Mouse (Mus musculus): ENCODE results near the gene Msi2. TPM values are rescaled to one million over a fixed set of nuclear protein-coding genes. Genes with fewer than 3 reads are reported as not detected.
A peak's percentile ranks its signal among the peaks of the same experiment; 100 is the strongest.

The Msi2 gene
- total and polyA plus RNA-seq, 2 experiments from 2014 or later, result 22.1 to 94.6 TPM

GRCm38 (mm10) chr11:88619468-88620157 is 98.7 kb downstream of the Msi2 start:
- H3K9me3 ChIP-seq (replicated peaks; ENCODE audit: control insufficient read depth, low read length), result no peaks in the 10 kb centered on the region
- ATAC-seq (ENCODE audit: insufficient read depth, low read depth) (peak; percentile 39; the same call in 1 of the 2 replicates), DNase-seq (ENCODE audit: low spot score) (no peak)
- H3K4me2 ChIP-seq (ENCODE audit: low read depth, low read length), result peak overlapping the region; percentile 38
- no peak overlapping the region for H3K4me3 ChIP-seq (ENCODE audit: low read depth, low read length)
- H3K36me3 ChIP-seq (replicated peaks; ENCODE audit: control insufficient read depth, insufficient read depth, low read length), result no peaks in the 10 kb centered on the region
- H3K9ac ChIP-seq (replicated peaks; ENCODE audit: low read depth, low read length), result no peak overlapping the region
- 54% methylated on average over 8 of the region's 9 CpGs for WGBS
- TF ChIP-seq CTCF (IDR thresholded peaks at IDR 0.05; ENCODE audit: low read depth) (no peak), EP300 (IDR thresholded peaks at IDR 0.05; ENCODE audit: low read depth) (no peak)
- no peaks in the 10 kb centered on the region for H3K27me3 ChIP-seq (ENCODE audit: control insufficient read depth, insufficient read depth, low read length)
- peaks cover 65% of the 10 kb centered on the region for H3K4me1 ChIP-seq (ENCODE audit: control insufficient read depth, insufficient read depth)
- H3K27ac ChIP-seq (ENCODE audit: low read depth), result peak overlapping the region; percentile 78

- no peaks in the 10 kb centered on the region for H3K27me3 ChIP-seq (ENCODE audit: control insufficient read depth, insufficient read depth, low read length)
- 0 out of 2 replicates have a peak, but pooled peaks have one; percentile 25 for ATAC-seq (ENCODE audit: insufficient read depth, low read depth)
- H3K4me2 ChIP-seq (ENCODE audit: low read depth, low read length), result no peak overlapping the region
- no peak for DNase-seq (ENCODE audit: low spot score)
- peaks cover 68% of the 10 kb centered on the region for H3K4me1 ChIP-seq (ENCODE audit: control insufficient read depth, insufficient read depth)
- no peaks in the 10 kb centered on the region for H3K9me3 ChIP-seq (replicated peaks; ENCODE audit: control insufficient read depth, low read length)
- H3K4me3 ChIP-seq (ENCODE audit: low read depth, low read length), result no peak overlapping the region
- TF ChIP-seq CTCF (IDR thresholded peaks at IDR 0.05; ENCODE audit: low read depth) (0 out of 2 replicates have a peak, but pooled peaks have one; percentile 11), EP300 (IDR thresholded peaks at IDR 0.05; ENCODE audit: low read depth) (no peak)
- no peaks in the 10 kb centered on the region for H3K36me3 ChIP-seq (replicated peaks; ENCODE audit: control insufficient read depth, insufficient read depth, low read length)
- peak overlapping the region; percentile 50 for H3K27ac ChIP-seq (ENCODE audit: low read depth)
- H3K9ac ChIP-seq (replicated peaks; ENCODE audit: low read depth, low read length), result no peak overlapping the region
- whole genome bisulfite sequencing, result 45% methylated on average over 9 of the region's 9 CpGs
Measured at GRCm38 (mm10) chr11:88618732-88619309, 99.5 kb downstream of the Msi2 start.

GRCm38 (mm10) chr11:88618005-88618501 is 100.3 kb downstream of the Msi2 start:
- DNase-seq (ENCODE audit: low spot score) (no peak), ATAC-seq (ENCODE audit: insufficient read depth, low read depth) (no peak)
- TF ChIP-seq EP300 (IDR thresholded peaks at IDR 0.05; ENCODE audit: low read depth) (no peak), CTCF (IDR thresholded peaks at IDR 0.05; ENCODE audit: low read depth) (no peak)
- H3K36me3 ChIP-seq (replicated peaks; ENCODE audit: control insufficient read depth, insufficient read depth, low read length), result no peaks in the 10 kb centered on the region
- no peak overlapping the region for H3K4me2 ChIP-seq (ENCODE audit: low read depth, low read length)
- H3K27ac ChIP-seq (ENCODE audit: low read depth), result peak overlapping the region; percentile 50
- H3K4me3 ChIP-seq (ENCODE audit: low read depth, low read length), result no peak overlapping the region
- peaks cover 68% of the 10 kb centered on the region for H3K4me1 ChIP-seq (ENCODE audit: control insufficient read depth, insufficient read depth)
- H3K27me3 ChIP-seq (ENCODE audit: control insufficient read depth, insufficient read depth, low read length), result no peaks in the 10 kb centered on the region
- no peak overlapping the region for H3K9ac ChIP-seq (replicated peaks; ENCODE audit: low read depth, low read length)
- no peaks in the 10 kb centered on the region for H3K9me3 ChIP-seq (replicated peaks; ENCODE audit: control insufficient read depth, low read length)
- WGBS, result 61% methylated on average over 16 of the region's 16 CpGs

- Histone ChIP-seq H3K4me3 (ENCODE audit: low read depth, low read length) (no peak overlapping the region), H3K4me1 (ENCODE audit: control insufficient read depth, insufficient read depth) (peaks cover 69% of the 10 kb centered on the region), H3K27me3 (ENCODE audit: control insufficient read depth, insufficient read depth, low read length) (no peaks in the 10 kb centered on the region), H3K4me2 (ENCODE audit: low read depth, low read length) (no peak overlapping the region), H3K36me3 (replicated peaks; ENCODE audit: control insufficient read depth, insufficient read depth, low read length) (no peaks in the 10 kb centered on the region), H3K9me3 (replicated peaks; ENCODE audit: control insufficient read depth, low read length) (no peaks in the 10 kb centered on the region), H3K9ac (replicated peaks; ENCODE audit: low read depth, low read length) (no peak overlapping the region), H3K27ac (ENCODE audit: low read depth) (no peak overlapping the region)
- ATAC-seq (ENCODE audit: insufficient read depth, low read depth), result no peak
- no peak for TF ChIP-seq EP300 (IDR thresholded peaks at IDR 0.05; ENCODE audit: low read depth)
- no peak for TF ChIP-seq CTCF (IDR thresholded peaks at IDR 0.05; ENCODE audit: low read depth)
- DNase-seq (ENCODE audit: low spot score), result no peak
- 95% methylated on average over 11 of the region's 11 CpGs for WGBS
Measured at GRCm38 (mm10) chr11:88617380-88617779, 100.9 kb downstream of the Msi2 start.

GRCm38 (mm10) chr11:88614527-88615305 is 103.6 kb downstream of the Msi2 start:
- Histone ChIP-seq H3K27me3 (ENCODE audit: control insufficient read depth, insufficient read depth, low read length) (no peaks in the 10 kb centered on the region), H3K4me3 (ENCODE audit: low read depth, low read length) (no peak overlapping the region), H3K4me1 (ENCODE audit: control insufficient read depth, insufficient read depth) (peaks cover 45% of the 10 kb centered on the region), H3K9me3 (replicated peaks; ENCODE audit: control insufficient read depth, low read length) (no peaks in the 10 kb centered on the region), H3K9ac (replicated peaks; ENCODE audit: low read depth, low read length) (0 out of 2 replicates have a peak overlapping the region, but pooled peaks have one; percentile 19), H3K4me2 (ENCODE audit: low read depth, low read length) (peak overlapping the region; percentile 43; the same call in 1 of the 2 replicates), H3K36me3 (replicated peaks; ENCODE audit: control insufficient read depth, insufficient read depth, low read length) (no peaks in the 10 kb centered on the region), H3K27ac (ENCODE audit: low read depth) (peak overlapping the region; percentile 78; the same call in 1 of the 2 replicates)
- WGBS, result 58% methylated on average over 11 of the region's 11 CpGs
- no peak for TF ChIP-seq CTCF (IDR thresholded peaks at IDR 0.05; ENCODE audit: low read depth)
- no peak for TF ChIP-seq EP300 (IDR thresholded peaks at IDR 0.05; ENCODE audit: low read depth)
- no peak for DNase-seq (ENCODE audit: low spot score)
- no peak for ATAC-seq (ENCODE audit: insufficient read depth, low read depth)
